Mouse (Mus musculus): ENCODE data around the gene Ext2. TPM values are rescaled to one million over a fixed set of nuclear protein-coding genes. Genes with fewer than 3 reads are reported as not detected.

Gene Ext2
- total RNA-seq, 2 experiments from 2014 or later = 26.1 to 41.3 TPM

GRCm38 (mm10) chr2:93690064-93690930 is 132.1 kb downstream of the Ext2 start:
- no peak for ATAC-seq (replicated peaks; ENCODE audit: poor library complexity)

GRCm38 (mm10) chr2:93683674-93684073 is 138.7 kb downstream of the Ext2 start:
- no peak for ATAC-seq (replicated peaks; ENCODE audit: poor library complexity)

GRCm38 (mm10) chr2:93682601-93683202 is 139.7 kb downstream of the Ext2 start:
- ATAC-seq (replicated peaks; ENCODE audit: poor library complexity) = no peak

- no peak for ATAC-seq (replicated peaks; ENCODE audit: poor library complexity)
Observed at GRCm38 (mm10) chr2:93681321-93681720, 141.0 kb downstream of the Ext2 start.

GRCm38 (mm10) chr2:93677231-93677630 is 145.1 kb downstream of the Ext2 start:
- ATAC-seq (replicated peaks; ENCODE audit: poor library complexity) = no peak

GRCm38 (mm10) chr2:93671573-93672184 is 150.7 kb downstream of the Ext2 start:
- no peak for ATAC-seq (replicated peaks; ENCODE audit: poor library complexity)

GRCm38 (mm10) chr2:93666146-93666858 is 156.1 kb downstream of the Ext2 start:
- no peak for ATAC-seq (replicated peaks; ENCODE audit: poor library complexity)

GRCm38 (mm10) chr2:93665472-93665871 is 156.9 kb downstream of the Ext2 start:
- ATAC-seq (replicated peaks; ENCODE audit: poor library complexity) = no peak

GRCm38 (mm10) chr2:93662240-93662865 is 160.0 kb downstream of the Ext2 start:
- no peak for ATAC-seq (replicated peaks; ENCODE audit: poor library complexity)

- no peak for ATAC-seq (replicated peaks; ENCODE audit: poor library complexity)
Observed at GRCm38 (mm10) chr2:93661096-93661495, 161.3 kb downstream of the Ext2 start.

- no peak for ATAC-seq (replicated peaks; ENCODE audit: poor library complexity)
Observed at GRCm38 (mm10) chr2:93659705-93660308, 162.6 kb downstream of the Ext2 start.

GRCm38 (mm10) chr2:93659004-93659403 is 163.4 kb downstream of the Ext2 start:
- ATAC-seq (replicated peaks; ENCODE audit: poor library complexity) = peak; percentile 79

GRCm38 (mm10) chr2:93654336-93655055 is 167.9 kb downstream of the Ext2 start:
- no peak for ATAC-seq (replicated peaks; ENCODE audit: poor library complexity)

GRCm38 (mm10) chr2:93649243-93649870 is 173.0 kb downstream of the Ext2 start:
- no peak for ATAC-seq (replicated peaks; ENCODE audit: poor library complexity)

- no peak for ATAC-seq (replicated peaks; ENCODE audit: poor library complexity)
Observed at GRCm38 (mm10) chr2:93647924-93648575, 174.3 kb downstream of the Ext2 start.

- ATAC-seq (replicated peaks; ENCODE audit: poor library complexity) = peak; percentile 20
Observed at GRCm38 (mm10) chr2:93647051-93647923, 175.1 kb downstream of the Ext2 start.

GRCm38 (mm10) chr2:93645626-93646320 is 176.6 kb downstream of the Ext2 start:
- 0 out of 2 replicates have a peak, but pooled peaks have one; percentile 14 for ATAC-seq (replicated peaks; ENCODE audit: poor library complexity)
